Mouse (Mus musculus): Measurements from ENCODE around the gene Rps6ka5. TPM values are rescaled to one million over a fixed set of nuclear protein-coding genes. Genes with fewer than 3 reads are reported as not detected.

Gene Rps6ka5
- polyA plus RNA-seq, 1 experiment from 2014 or later = 3.6 TPM

- no peak overlapping the region for H3K4me3 ChIP-seq (ENCODE audit: low read depth, low read length)
- no peak for DNase-seq (ENCODE audit: low spot score)
- no peaks in the 10 kb centered on the region for H3K27me3 ChIP-seq (ENCODE audit: control insufficient read depth, insufficient read depth, low read length)
- H3K27ac ChIP-seq (ENCODE audit: low read depth, low read length) = no peak overlapping the region
- ATAC-seq (ENCODE audit: insufficient read depth, low FRiP score, low TSS enrichment) = no peak
- WGBS = 90% methylated on average over 6 of the region's 6 CpGs
- no peaks in the 10 kb centered on the region for H3K36me3 ChIP-seq (ENCODE audit: control insufficient read depth, insufficient read depth, low read length)
- H3K9me3 ChIP-seq (ENCODE audit: control insufficient read depth, low read length) = no peaks in the 10 kb centered on the region
- H3K4me2 ChIP-seq (ENCODE audit: low read depth) = no peak overlapping the region
- H3K4me1 ChIP-seq (ENCODE audit: control insufficient read depth, insufficient read depth, low read length) = no peaks in the 10 kb centered on the region
- no peak overlapping the region for H3K9ac ChIP-seq (ENCODE audit: low read length)
Measured at GRCm38 (mm10) chr12:100542494-100542893, 184.3 kb downstream of the Rps6ka5 start.

DNA sequence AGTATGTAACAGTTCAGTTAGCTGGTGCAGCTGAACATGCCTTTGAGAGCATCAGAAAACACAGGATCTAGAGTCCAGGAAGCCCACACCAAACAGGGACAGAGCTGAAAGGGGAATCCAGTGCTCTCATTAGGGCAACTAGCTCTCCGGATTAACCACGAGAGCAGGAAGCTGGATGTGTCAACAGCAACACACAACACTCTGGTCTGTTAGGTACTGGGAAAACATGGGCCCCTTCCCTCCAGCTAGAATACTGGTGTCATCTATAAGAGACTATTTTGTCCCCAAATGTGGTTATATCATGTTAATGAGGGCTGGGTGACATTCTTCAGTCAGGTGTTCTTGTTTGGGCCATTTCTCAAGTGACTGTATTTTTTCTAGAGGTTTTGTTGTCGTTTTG, 184.7 kb downstream of the Rps6ka5 start:
- no peak overlapping the region for H3K9ac ChIP-seq (ENCODE audit: low read length)
- no peaks in the 10 kb centered on the region for H3K9me3 ChIP-seq (ENCODE audit: control insufficient read depth, low read length)
- ATAC-seq (ENCODE audit: insufficient read depth, low FRiP score, low TSS enrichment) (no peak), DNase-seq (ENCODE audit: low spot score) (no peak)
- H3K4me3 ChIP-seq (ENCODE audit: low read depth, low read length) = no peak overlapping the region
- 65% methylated on average over 3 of the region's 3 CpGs for WGBS
- no peak overlapping the region for H3K4me2 ChIP-seq (ENCODE audit: low read depth)
- H3K4me1 ChIP-seq (ENCODE audit: control insufficient read depth, insufficient read depth, low read length) = no peaks in the 10 kb centered on the region
- H3K27me3 ChIP-seq (ENCODE audit: control insufficient read depth, insufficient read depth, low read length) = no peaks in the 10 kb centered on the region
- no peak overlapping the region for H3K27ac ChIP-seq (ENCODE audit: low read depth, low read length)
- H3K36me3 ChIP-seq (ENCODE audit: control insufficient read depth, insufficient read depth, low read length) = no peaks in the 10 kb centered on the region

DNA sequence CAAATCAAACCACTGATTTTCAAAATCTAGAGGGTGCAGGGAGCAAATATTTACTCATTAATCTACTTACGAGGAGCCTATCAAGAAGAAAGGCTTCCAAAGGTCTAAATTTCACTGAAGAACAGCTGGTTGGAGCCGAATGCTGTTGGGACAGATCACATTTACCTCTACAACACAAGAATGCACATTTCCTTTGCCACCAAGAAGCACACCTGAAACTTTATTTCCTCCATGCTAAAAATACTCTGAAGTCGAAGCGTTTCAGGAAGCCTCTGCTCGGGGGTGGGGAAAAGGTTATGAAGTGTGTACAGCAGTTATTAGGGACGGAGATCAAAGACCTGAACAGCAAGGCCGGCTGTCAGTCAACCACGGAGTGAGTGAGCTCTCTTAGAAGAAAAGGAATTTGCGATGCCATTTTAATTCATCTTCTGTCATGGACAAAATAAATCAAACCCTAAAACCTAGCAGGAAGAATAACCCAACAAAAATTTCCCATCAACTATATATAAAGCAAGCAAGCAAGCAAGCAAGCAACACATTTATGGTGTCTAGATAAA, 187.5 kb downstream of the Rps6ka5 start:
- DNase-seq (ENCODE audit: low spot score) (no peak), ATAC-seq (ENCODE audit: insufficient read depth, low FRiP score, low TSS enrichment) (no peak)
- WGBS = 66% methylated on average over 9 of the region's 9 CpGs
- no peak overlapping the region for H3K27ac ChIP-seq (ENCODE audit: low read depth, low read length)
- no peaks in the 10 kb centered on the region for H3K36me3 ChIP-seq (ENCODE audit: control insufficient read depth, insufficient read depth, low read length)
- no peaks in the 10 kb centered on the region for H3K27me3 ChIP-seq (ENCODE audit: control insufficient read depth, insufficient read depth, low read length)
- no peaks in the 10 kb centered on the region for H3K9me3 ChIP-seq (ENCODE audit: control insufficient read depth, low read length)
- 0 out of 2 replicates have a peak, but pooled peaks cover 4% of the 10 kb centered on the region for H3K4me1 ChIP-seq (ENCODE audit: control insufficient read depth, insufficient read depth, low read length)
- H3K4me2 ChIP-seq (ENCODE audit: low read depth) = no peak overlapping the region
- no peak overlapping the region for H3K9ac ChIP-seq (ENCODE audit: low read length)
- no peak overlapping the region for H3K4me3 ChIP-seq (ENCODE audit: low read depth, low read length)

- Histone ChIP-seq H3K36me3 (ENCODE audit: control insufficient read depth, insufficient read depth, low read length) (no peaks in the 10 kb centered on the region), H3K27me3 (ENCODE audit: control insufficient read depth, insufficient read depth, low read length) (no peaks in the 10 kb centered on the region)
- WGBS = 59% methylated on average over 7 of the region's 7 CpGs
Measured at GRCm38 (mm10) chr12:100538445-100539157, 188.2 kb downstream of the Rps6ka5 start.

DNA sequence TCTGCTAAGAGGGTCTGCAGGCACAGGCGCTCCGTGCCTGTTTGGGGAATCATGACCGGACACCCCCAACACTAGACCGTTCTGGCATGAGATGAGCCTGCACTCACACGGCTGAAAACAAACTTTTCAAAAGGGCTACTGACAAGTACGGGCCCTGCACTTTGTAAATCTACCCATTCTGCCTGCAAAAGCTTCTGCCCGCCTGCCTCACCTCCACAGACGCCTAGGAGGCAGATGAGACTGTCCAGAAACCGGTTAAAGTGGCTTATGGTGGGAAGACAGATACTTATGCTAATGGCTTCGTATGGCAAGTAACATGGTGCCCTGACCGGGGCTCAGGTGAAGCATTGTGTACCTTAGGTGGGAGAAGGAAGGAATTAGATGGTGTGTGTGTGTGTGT, 189.7 kb downstream of the Rps6ka5 start:
- 87% methylated on average over 11 of the region's 11 CpGs for WGBS
- Histone ChIP-seq H3K4me2 (ENCODE audit: low read depth) (no peak overlapping the region), H3K4me3 (ENCODE audit: low read depth, low read length) (no peak overlapping the region), H3K9me3 (ENCODE audit: control insufficient read depth, low read length) (no peaks in the 10 kb centered on the region), H3K4me1 (ENCODE audit: control insufficient read depth, insufficient read depth, low read length) (0 out of 2 replicates have a peak, but pooled peaks cover 4% of the 10 kb centered on the region), H3K27me3 (ENCODE audit: control insufficient read depth, insufficient read depth, low read length) (no peaks in the 10 kb centered on the region), H3K36me3 (ENCODE audit: control insufficient read depth, insufficient read depth, low read length) (no peaks in the 10 kb centered on the region), H3K27ac (ENCODE audit: low read depth, low read length) (no peak overlapping the region), H3K9ac (ENCODE audit: low read length) (no peak overlapping the region)
- ATAC-seq (ENCODE audit: insufficient read depth, low FRiP score, low TSS enrichment) (no peak), DNase-seq (ENCODE audit: low spot score) (no peak)

More at GRCm38 (mm10) chr12:100538445-100539157, 188.2 kb downstream of the Rps6ka5 start:
- ATAC-seq (ENCODE audit: insufficient read depth, low FRiP score, low TSS enrichment) = no peak
- DNase-seq (ENCODE audit: low spot score) = no peak
- Histone ChIP-seq H3K27ac (ENCODE audit: low read depth, low read length) (no peak overlapping the region), H3K4me3 (ENCODE audit: low read depth, low read length) (no peak overlapping the region), H3K9ac (ENCODE audit: low read length) (no peak overlapping the region), H3K4me1 (ENCODE audit: control insufficient read depth, insufficient read depth, low read length) (0 out of 2 replicates have a peak, but pooled peaks cover 4% of the 10 kb centered on the region), H3K4me2 (ENCODE audit: low read depth) (no peak overlapping the region), H3K9me3 (ENCODE audit: control insufficient read depth, low read length) (no peaks in the 10 kb centered on the region)

GRCm38 (mm10) chr12:100535028-100535427, 191.8 kb downstream of the Rps6ka5 start:
- Histone ChIP-seq H3K9ac (ENCODE audit: low read length) (no peak overlapping the region), H3K9me3 (ENCODE audit: control insufficient read depth, low read length) (no peaks in the 10 kb centered on the region), H3K27me3 (ENCODE audit: control insufficient read depth, insufficient read depth, low read length) (no peaks in the 10 kb centered on the region), H3K36me3 (ENCODE audit: control insufficient read depth, insufficient read depth, low read length) (no peaks in the 10 kb centered on the region), H3K4me2 (ENCODE audit: low read depth) (no peak overlapping the region), H3K4me1 (ENCODE audit: control insufficient read depth, insufficient read depth, low read length) (peaks cover 4% of the 10 kb centered on the region; the same call in 1 of the 2 replicates), H3K4me3 (ENCODE audit: low read depth, low read length) (no peak overlapping the region), H3K27ac (ENCODE audit: low read depth, low read length) (no peak overlapping the region)
- DNase-seq (ENCODE audit: low spot score) (no peak), ATAC-seq (ENCODE audit: insufficient read depth, low FRiP score, low TSS enrichment) (no peak)
- WGBS = 51% methylated on average over 12 of the region's 12 CpGs

GRCm38 (mm10) chr12:100534028-100534427, 192.8 kb downstream of the Rps6ka5 start:
- H3K4me1 ChIP-seq (ENCODE audit: control insufficient read depth, insufficient read depth, low read length) = peaks cover 8% of the 10 kb centered on the region
- H3K9ac ChIP-seq (ENCODE audit: low read length) = no peak overlapping the region
- no peak overlapping the region for H3K27ac ChIP-seq (ENCODE audit: low read depth, low read length)
- H3K9me3 ChIP-seq (ENCODE audit: control insufficient read depth, low read length) = no peaks in the 10 kb centered on the region
- no peaks in the 10 kb centered on the region for H3K27me3 ChIP-seq (ENCODE audit: control insufficient read depth, insufficient read depth, low read length)
- ATAC-seq (ENCODE audit: insufficient read depth, low FRiP score, low TSS enrichment) (no peak), DNase-seq (ENCODE audit: low spot score) (no peak)
- H3K4me3 ChIP-seq (ENCODE audit: low read depth, low read length) = no peak overlapping the region
- H3K36me3 ChIP-seq (ENCODE audit: control insufficient read depth, insufficient read depth, low read length) = no peaks in the 10 kb centered on the region
- H3K4me2 ChIP-seq (ENCODE audit: low read depth) = no peak overlapping the region
- 39% methylated on average over 3 of the region's 3 CpGs for WGBS

DNA sequence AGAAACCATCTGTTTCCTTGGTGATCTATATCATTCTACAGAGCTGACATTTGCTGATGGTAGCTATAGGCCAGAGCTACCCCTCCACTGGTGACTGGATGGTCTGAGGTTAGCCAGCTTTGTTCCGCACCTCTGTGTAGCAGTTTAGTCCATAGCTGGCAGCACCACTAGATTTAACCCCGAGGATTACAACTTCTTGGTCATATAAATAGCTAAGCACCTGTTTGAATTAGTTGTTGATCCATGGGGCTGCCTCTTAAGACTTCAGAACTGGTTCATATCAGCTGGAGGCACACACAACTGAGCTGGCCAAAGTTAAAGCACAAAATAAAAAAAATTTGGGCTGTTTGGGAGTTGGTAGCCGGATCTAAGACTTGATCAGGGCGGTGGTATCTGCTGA, 193.6 kb downstream of the Rps6ka5 start:
- no peak overlapping the region for H3K4me2 ChIP-seq (ENCODE audit: low read depth)
- H3K9ac ChIP-seq (ENCODE audit: low read length) = no peak overlapping the region
- H3K9me3 ChIP-seq (ENCODE audit: control insufficient read depth, low read length) = no peaks in the 10 kb centered on the region
- ATAC-seq (ENCODE audit: insufficient read depth, low FRiP score, low TSS enrichment) = no peak
- H3K27ac ChIP-seq (ENCODE audit: low read depth, low read length) = no peak overlapping the region
- 81% methylated on average over 4 of the region's 4 CpGs for WGBS
- no peak for DNase-seq (ENCODE audit: low spot score)
- no peaks in the 10 kb centered on the region for H3K36me3 ChIP-seq (ENCODE audit: control insufficient read depth, insufficient read depth, low read length)
- H3K4me3 ChIP-seq (ENCODE audit: low read depth, low read length) = no peak overlapping the region
- no peaks in the 10 kb centered on the region for H3K27me3 ChIP-seq (ENCODE audit: control insufficient read depth, insufficient read depth, low read length)
- H3K4me1 ChIP-seq (ENCODE audit: control insufficient read depth, insufficient read depth, low read length) = peaks cover 13% of the 10 kb centered on the region

DNA sequence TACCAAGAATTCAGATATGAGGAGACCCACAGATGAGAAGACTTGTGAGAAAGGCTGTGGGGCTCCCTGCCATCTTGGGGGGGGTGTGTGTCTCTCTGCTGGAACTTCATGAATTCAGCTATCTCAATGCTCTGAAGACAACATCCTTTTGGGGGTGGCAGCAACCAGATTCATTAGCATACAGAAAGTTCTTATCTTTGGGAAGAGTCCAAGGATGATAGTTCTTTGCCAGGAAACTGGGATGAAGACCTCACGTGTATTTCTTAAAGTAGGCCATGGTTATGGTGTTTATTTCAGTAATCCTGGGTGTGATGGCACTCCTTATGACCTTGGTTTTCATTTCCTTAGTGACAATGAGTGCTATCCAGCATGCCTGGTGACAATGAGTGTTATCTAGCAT, 195.0 kb downstream of the Rps6ka5 start:
- DNase-seq (ENCODE audit: low spot score) (no peak), ATAC-seq (ENCODE audit: insufficient read depth, low FRiP score, low TSS enrichment) (no peak)
- H3K27ac ChIP-seq (ENCODE audit: low read depth, low read length) = no peak overlapping the region
- H3K4me2 ChIP-seq (ENCODE audit: low read depth) = no peak overlapping the region
- no peaks in the 10 kb centered on the region for H3K9me3 ChIP-seq (ENCODE audit: control insufficient read depth, low read length)
- H3K4me3 ChIP-seq (ENCODE audit: low read depth, low read length) = no peak overlapping the region
- no peaks in the 10 kb centered on the region for H3K27me3 ChIP-seq (ENCODE audit: control insufficient read depth, insufficient read depth, low read length)
- H3K36me3 ChIP-seq (ENCODE audit: control insufficient read depth, insufficient read depth, low read length) = no peaks in the 10 kb centered on the region
- 86% methylated on average over 1 of the region's 1 CpGs for WGBS
- no peak overlapping the region for H3K9ac ChIP-seq (ENCODE audit: low read length)
- H3K4me1 ChIP-seq (ENCODE audit: control insufficient read depth, insufficient read depth, low read length) = peaks cover 14% of the 10 kb centered on the region

Data from neural tube, embryonic 11.5 days (tissue).